Mouse (Mus musculus) right cerebral cortex, postnatal 10 days (tissue): ENCODE results near the gene P3h4.
A peak's percentile ranks its signal among the peaks of the same experiment; 100 is the strongest.

Source experiments
- DNase-seq, 2 experiments: peaks; one replicate each; pipeline ENCODE4 v3.0.0; 2021; ENCODE audit warnings: low spot score in 2 of 2

Gene P3h4

GRCm38 (mm10) chr11:100408835-100409462 is 5.7 kb downstream of the P3h4 start:
- DNase-seq = no peak

- peak; percentile 67 to 76 for DNase-seq
Measured at GRCm38 (mm10) chr11:100408076-100408834, 6.4 kb downstream of the P3h4 start.

GRCm38 (mm10) chr11:100406995-100407705 is 7.5 kb downstream of the P3h4 start:
- no peak for DNase-seq

GRCm38 (mm10) chr11:100406273-100406672 is 8.4 kb downstream of the P3h4 start:
- no peak for DNase-seq

- no peak for DNase-seq
Measured at GRCm38 (mm10) chr11:100404456-100405074, 10.1 kb downstream of the P3h4 start.

- no peak for DNase-seq
Measured at GRCm38 (mm10) chr11:100403445-100404134, 11.0 kb downstream of the P3h4 start.

- no peak for DNase-seq
Measured at GRCm38 (mm10) chr11:100402682-100403081, 12.0 kb downstream of the P3h4 start.

GRCm38 (mm10) chr11:100402240-100402639 is 12.4 kb downstream of the P3h4 start:
- DNase-seq = no peak

- no peak for DNase-seq
Measured at GRCm38 (mm10) chr11:100400842-100401241, 13.8 kb downstream of the P3h4 start.

- no peak for DNase-seq
Measured at GRCm38 (mm10) chr11:100399727-100400538, 14.7 kb downstream of the P3h4 start.

- no peak for DNase-seq
Measured at GRCm38 (mm10) chr11:100399320-100399719, 15.3 kb downstream of the P3h4 start.

GRCm38 (mm10) chr11:100398517-100398916 is 16.1 kb downstream of the P3h4 start:
- DNase-seq = no peak

- DNase-seq = peak; percentile 100
Measured at GRCm38 (mm10) chr11:100397600-100398389, 16.8 kb downstream of the P3h4 start, which contains the start of gene Jup. Gene Jup (minus strand): TSS chr11:100397763.

- peak; percentile 44 to 52 for DNase-seq
Measured at GRCm38 (mm10) chr11:100396886-100397599, 17.6 kb downstream of the P3h4 start.

- peak in 1 of 2 experiments; percentile 55 for DNase-seq
Measured at GRCm38 (mm10) chr11:100395861-100396631, 18.6 kb downstream of the P3h4 start.

GRCm38 (mm10) chr11:100395200-100395599 is 19.4 kb downstream of the P3h4 start:
- DNase-seq = no peak

- DNase-seq = no peak
Measured at GRCm38 (mm10) chr11:100394353-100395074, 20.1 kb downstream of the P3h4 start.

- DNase-seq = peak in 1 of 2 experiments; percentile 25
Measured at GRCm38 (mm10) chr11:100393733-100394132, 20.9 kb downstream of the P3h4 start.
